Mouse (Mus musculus): Measurements from ENCODE around the gene Rmnd5a. TPM values are rescaled to one million over a fixed set of nuclear protein-coding genes. Genes with fewer than 3 reads are reported as not detected.

The Rmnd5a gene
- total RNA-seq (2012; rRNA removed) = 44.6 and 52.3 TPM in 2 replicates

GRCm38 (mm10) chr6:71440492-71441250 is at the start of gene Rmnd5a:
Gene Rmnd5a (minus strand): TSS chr6:71440637.
- TF ChIP-seq HCFC1 (IDR thresholded peaks at IDR 0.05; ENCODE audit: borderline replicate concordance, insufficient read depth, low read length) (peak; percentile 38; the same call in 1 of the 2 replicates), CHD2 (IDR thresholded peaks at IDR 0.05; ENCODE audit: low read depth, low read length) (peak; percentile 84), ZNF384 (IDR thresholded peaks at IDR 0.05; ENCODE audit: low read depth, low read length) (no peak)
- peak; percentile 97 for DNase-seq (ENCODE audit: low read depth, low spot score)
- H3K27ac ChIP-seq (ENCODE audit: insufficient read depth, low read depth, low read length, poor library complexity, severe bottlenecking) = peak within 1 kb of the TSS; percentile 75

DNA sequence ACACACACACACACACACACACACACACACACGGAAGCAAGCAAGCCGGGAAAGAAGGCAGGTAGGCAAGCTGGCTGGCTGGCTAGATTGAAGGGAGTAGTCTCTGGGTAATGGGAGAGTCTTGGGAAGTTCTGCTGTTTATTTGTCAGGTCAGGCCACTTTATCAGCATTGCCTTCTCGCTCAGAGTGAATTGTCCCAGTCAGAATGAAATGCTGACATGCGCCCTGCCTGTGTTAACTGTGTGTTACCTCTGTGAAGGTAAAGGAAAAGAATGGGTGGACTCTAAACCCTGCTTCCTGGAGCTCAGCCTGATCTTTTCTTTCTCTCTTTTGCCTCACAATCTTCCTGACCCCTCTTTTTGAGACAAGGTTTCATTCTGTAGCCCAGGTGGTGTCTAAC is 47.5 kb upstream of the Rmnd5a start:
- Histone ChIP-seq H3K4me3 (ENCODE audit: insufficient read depth in 1 of 2, low read depth in 1 of 2, low read length in 2 of 2, poor library complexity in 1 of 2, severe bottlenecking in 1 of 2) (no peak overlapping the region), H3K9me3 (ENCODE audit: control insufficient read depth, insufficient read depth, low read depth, low read length) (no peaks in the 10 kb centered on the region), H3K27ac (ENCODE audit: insufficient read depth, low read depth, low read length, poor library complexity, severe bottlenecking) (no peak overlapping the region), H3K4me1 (ENCODE audit: control insufficient read depth in 2 of 2, insufficient read depth in 2 of 2, low read length in 2 of 2, poor library complexity in 1 of 2) (peaks cover 0 to 2% of the 10 kb centered on the region in 2 experiments; a peak in 1 of 4 replicates), H3K36me3 (ENCODE audit: control insufficient read depth, insufficient read depth, low read length, poor library complexity, severe bottlenecking) (no peaks in the 10 kb centered on the region), H3K9ac (ENCODE audit: insufficient read depth, low read depth, low read length, poor library complexity, severe bottlenecking) (no peak overlapping the region)
- DNase-seq (ENCODE audit: low read depth, low spot score) = no peak
- TF ChIP-seq ZC3H11A (IDR thresholded peaks at IDR 0.05; ENCODE audit: borderline replicate concordance, low read depth, low read length) = no peak
- TF ChIP-seq CHD2 (IDR thresholded peaks at IDR 0.05; ENCODE audit: low read depth, low read length) = no peak
- TF ChIP-seq HCFC1 (IDR thresholded peaks at IDR 0.05; ENCODE audit: borderline replicate concordance, insufficient read depth, low read length) = no peak
- TF ChIP-seq MAFK (IDR thresholded peaks at IDR 0.05; ENCODE audit: insufficient read depth, low read depth, low read length) = no peak
- TF ChIP-seq ZNF384 (IDR thresholded peaks at IDR 0.05; ENCODE audit: low read depth, low read length) = no peak
- in situ Hi-C loops (cut with MboI; ENCODE audit: low sequenced_read_pairs in 2 of 2, unreplicated experiment in 2 of 2) = no loop called here

More at GRCm38 (mm10) chr6:71440492-71441250, at the start of gene Rmnd5a:
- Histone ChIP-seq H3K4me3 (ENCODE audit: insufficient read depth in 1 of 2, low read depth in 1 of 2, low read length in 2 of 2, poor library complexity in 1 of 2, severe bottlenecking in 1 of 2) (peak within 1 kb of the TSS; percentile 90 to 93), H3K9me3 (ENCODE audit: control insufficient read depth, insufficient read depth, low read depth, low read length) (no peaks in the 10 kb centered on the region), H3K4me1 (ENCODE audit: control insufficient read depth in 2 of 2, insufficient read depth in 2 of 2, low read length in 2 of 2, poor library complexity in 1 of 2) (no peaks in the 10 kb centered on the region; a peak in 1 of 4 replicates), H3K36me3 (ENCODE audit: control insufficient read depth, insufficient read depth, low read length, poor library complexity, severe bottlenecking) (no peaks in the 10 kb centered on the region), H3K9ac (ENCODE audit: insufficient read depth, low read depth, low read length, poor library complexity, severe bottlenecking) (peak within 1 kb of the TSS; percentile 95)
- in situ Hi-C loops (cut with MboI; ENCODE audit: low sequenced_read_pairs in 2 of 2, unreplicated experiment in 2 of 2) = no loop called here

DNA sequence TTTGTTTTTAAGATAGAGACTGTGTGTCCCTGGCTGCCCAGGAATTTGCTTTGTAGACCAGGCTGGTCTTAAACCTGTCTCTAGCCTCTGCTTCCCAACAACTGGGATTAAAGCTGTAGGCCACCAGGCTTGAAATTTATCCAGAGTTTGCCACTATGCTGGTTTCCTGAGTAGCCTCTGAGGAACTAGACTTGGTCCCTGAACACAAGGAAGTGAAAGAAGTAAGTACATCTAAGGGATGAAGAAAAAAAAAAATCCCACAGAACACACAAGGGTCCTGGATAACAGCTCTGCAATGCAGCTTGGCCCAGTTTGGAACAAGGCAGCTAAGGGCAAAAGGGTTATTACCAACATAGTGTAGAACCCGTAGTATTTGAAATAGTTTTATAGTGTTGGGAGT is 46.4 kb upstream of the Rmnd5a start:
- no peak for DNase-seq (ENCODE audit: low read depth, low spot score)
- in situ Hi-C loops (cut with MboI; ENCODE audit: low sequenced_read_pairs in 2 of 2, unreplicated experiment in 2 of 2) = no loop called here
- H3K9me3 ChIP-seq (ENCODE audit: control insufficient read depth, insufficient read depth, low read depth, low read length) = no peaks in the 10 kb centered on the region

GRCm38 (mm10) chr6:71486226-71486625 is 45.8 kb upstream of the Rmnd5a start:
- TF ChIP-seq ZNF384 (IDR thresholded peaks at IDR 0.05; ENCODE audit: low read depth, low read length) (no peak), ZC3H11A (IDR thresholded peaks at IDR 0.05; ENCODE audit: borderline replicate concordance, low read depth, low read length) (no peak), MAFK (IDR thresholded peaks at IDR 0.05; ENCODE audit: insufficient read depth, low read depth, low read length) (no peak), HCFC1 (IDR thresholded peaks at IDR 0.05; ENCODE audit: borderline replicate concordance, insufficient read depth, low read length) (no peak), CHD2 (IDR thresholded peaks at IDR 0.05; ENCODE audit: low read depth, low read length) (no peak)
- Histone ChIP-seq H3K36me3 (ENCODE audit: control insufficient read depth, insufficient read depth, low read length, poor library complexity, severe bottlenecking) (no peaks in the 10 kb centered on the region), H3K9ac (ENCODE audit: insufficient read depth, low read depth, low read length, poor library complexity, severe bottlenecking) (no peak overlapping the region), H3K27ac (ENCODE audit: insufficient read depth, low read depth, low read length, poor library complexity, severe bottlenecking) (no peak overlapping the region), H3K9me3 (ENCODE audit: control insufficient read depth, insufficient read depth, low read depth, low read length) (no peaks in the 10 kb centered on the region), H3K4me1 (ENCODE audit: control insufficient read depth in 2 of 2, insufficient read depth in 2 of 2, low read length in 2 of 2, poor library complexity in 1 of 2) (peaks cover 0 to 2% of the 10 kb centered on the region in 2 experiments; a peak in 1 of 4 replicates), H3K4me3 (ENCODE audit: insufficient read depth in 1 of 2, low read depth in 1 of 2, low read length in 2 of 2, poor library complexity in 1 of 2, severe bottlenecking in 1 of 2) (no peak overlapping the region)
- in situ Hi-C loops (cut with MboI; ENCODE audit: low sequenced_read_pairs in 2 of 2, unreplicated experiment in 2 of 2) = no loop called here
- DNase-seq (ENCODE audit: low read depth, low spot score) = no peak

More for the DNA sequence above, 46.4 kb upstream of the Rmnd5a start:
- Histone ChIP-seq H3K9ac (ENCODE audit: insufficient read depth, low read depth, low read length, poor library complexity, severe bottlenecking) (no peak overlapping the region), H3K27ac (ENCODE audit: insufficient read depth, low read depth, low read length, poor library complexity, severe bottlenecking) (no peak overlapping the region), H3K4me1 (ENCODE audit: control insufficient read depth in 2 of 2, insufficient read depth in 2 of 2, low read length in 2 of 2, poor library complexity in 1 of 2) (peaks cover 0 to 2% of the 10 kb centered on the region in 2 experiments; a peak in 1 of 4 replicates), H3K36me3 (ENCODE audit: control insufficient read depth, insufficient read depth, low read length, poor library complexity, severe bottlenecking) (no peaks in the 10 kb centered on the region), H3K4me3 (ENCODE audit: insufficient read depth in 1 of 2, low read depth in 1 of 2, low read length in 2 of 2, poor library complexity in 1 of 2, severe bottlenecking in 1 of 2) (no peak overlapping the region)
- TF ChIP-seq ZC3H11A (IDR thresholded peaks at IDR 0.05; ENCODE audit: borderline replicate concordance, low read depth, low read length) = no peak
- no peak for TF ChIP-seq MAFK (IDR thresholded peaks at IDR 0.05; ENCODE audit: insufficient read depth, low read depth, low read length)
- no peak for TF ChIP-seq ZNF384 (IDR thresholded peaks at IDR 0.05; ENCODE audit: low read depth, low read length)
- no peak for TF ChIP-seq CHD2 (IDR thresholded peaks at IDR 0.05; ENCODE audit: low read depth, low read length)
